Mouse (Mus musculus): Measurements from ENCODE around the gene Atxn3. TPM values are rescaled to one million over a fixed set of nuclear protein-coding genes. Genes with fewer than 3 reads are reported as not detected.

Gene Atxn3
- polyA plus RNA-seq, 1 experiment from 2014 or later = 13.6 TPM

- Histone ChIP-seq H3K36me3 (ENCODE audit: control insufficient read depth, insufficient read depth, low read length) (peaks cover 35% of the 10 kb centered on the region), H3K9me3 (replicated peaks; ENCODE audit: control insufficient read depth, low read length, poor library complexity, severe bottlenecking) (no peaks in the 10 kb centered on the region), H3K27ac (ENCODE audit: low read length) (no peak overlapping the region), H3K4me2 (ENCODE audit: low read length) (no peak overlapping the region), H3K4me3 (ENCODE audit: low read depth, low read length) (no peak overlapping the region), H3K27me3 (ENCODE audit: control insufficient read depth, insufficient read depth, low read depth, low read length) (no peaks in the 10 kb centered on the region), H3K4me1 (ENCODE audit: control insufficient read depth, insufficient read depth, low read length) (no peaks in the 10 kb centered on the region), H3K9ac (ENCODE audit: low read depth, low read length) (no peak overlapping the region)
- over 99% methylated on average over 3 of the region's 3 CpGs for WGBS
- no peak for ATAC-seq
These were observed 22.8 kb downstream of the Atxn3 start for GRCm38 (mm10) chr12:101935223-101935622.

DNA sequence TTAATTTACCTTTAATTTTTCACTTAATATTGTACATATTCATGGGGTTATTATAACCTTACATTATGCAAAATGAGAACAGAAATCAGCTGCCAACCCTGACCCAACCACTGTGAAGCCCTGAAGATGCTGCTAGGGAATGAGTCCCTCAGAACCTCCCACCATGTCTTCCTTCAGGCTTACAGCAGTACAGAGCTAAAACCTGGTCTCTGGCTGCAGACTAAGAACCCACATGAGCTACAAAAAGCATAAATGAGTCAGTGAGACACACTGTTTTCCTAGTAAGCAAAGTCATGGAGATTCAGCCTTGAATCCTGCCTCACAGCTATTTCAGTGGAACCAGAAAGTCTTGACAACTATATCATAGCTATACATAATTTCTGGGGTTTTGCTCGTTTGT, 29.6 kb downstream of the Atxn3 start:
- ATAC-seq = no peak
- H3K27ac ChIP-seq (ENCODE audit: low read length) = no peak overlapping the region
- no peaks in the 10 kb centered on the region for H3K9me3 ChIP-seq (replicated peaks; ENCODE audit: control insufficient read depth, low read length, poor library complexity, severe bottlenecking)
- H3K27me3 ChIP-seq (ENCODE audit: control insufficient read depth, insufficient read depth, low read depth, low read length) = no peaks in the 10 kb centered on the region
- peaks cover 17% of the 10 kb centered on the region for H3K36me3 ChIP-seq (ENCODE audit: control insufficient read depth, insufficient read depth, low read length)
- H3K4me1 ChIP-seq (ENCODE audit: control insufficient read depth, insufficient read depth, low read length) = no peaks in the 10 kb centered on the region
- H3K4me3 ChIP-seq (ENCODE audit: low read depth, low read length) = no peak overlapping the region
- H3K9ac ChIP-seq (ENCODE audit: low read depth, low read length) = no peak overlapping the region
- H3K4me2 ChIP-seq (ENCODE audit: low read length) = no peak overlapping the region
- WGBS = 95% methylated on average over 1 of the region's 1 CpGs

DNA sequence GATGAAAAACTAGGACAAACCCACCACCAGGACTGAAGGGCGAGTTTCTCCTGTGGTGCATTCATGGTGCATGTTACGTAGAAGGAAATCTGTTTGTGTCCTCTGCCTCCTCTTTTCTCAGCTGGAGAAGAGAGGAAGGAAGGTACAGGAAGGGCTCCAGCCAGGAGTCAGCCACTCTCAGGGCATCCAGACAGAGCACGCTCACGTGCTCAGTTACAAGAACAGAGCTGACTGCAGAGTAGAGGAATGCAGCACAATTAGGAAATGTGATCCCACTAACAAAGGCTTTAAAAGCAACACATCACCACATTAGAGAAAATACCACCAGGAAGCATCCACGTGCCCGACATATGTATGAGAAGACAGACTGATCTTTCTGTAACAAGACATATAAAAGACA, 35.7 kb downstream of the Atxn3 start:
- Histone ChIP-seq H3K4me3 (ENCODE audit: low read depth, low read length) (no peak overlapping the region), H3K4me1 (ENCODE audit: control insufficient read depth, insufficient read depth, low read length) (no peaks in the 10 kb centered on the region), H3K9me3 (replicated peaks; ENCODE audit: control insufficient read depth, low read length, poor library complexity, severe bottlenecking) (no peaks in the 10 kb centered on the region), H3K36me3 (ENCODE audit: control insufficient read depth, insufficient read depth, low read length) (peaks cover 15% of the 10 kb centered on the region), H3K27ac (ENCODE audit: low read length) (no peak overlapping the region), H3K27me3 (ENCODE audit: control insufficient read depth, insufficient read depth, low read depth, low read length) (no peaks in the 10 kb centered on the region), H3K9ac (ENCODE audit: low read depth, low read length) (no peak overlapping the region), H3K4me2 (ENCODE audit: low read length) (no peak overlapping the region)
- ATAC-seq = no peak
- 93% methylated on average over 6 of the region's 6 CpGs for WGBS

GRCm38 (mm10) chr12:101919847-101920246, 38.2 kb downstream of the Atxn3 start:
- H3K27ac ChIP-seq (ENCODE audit: low read length) = no peak overlapping the region
- no peak overlapping the region for H3K9ac ChIP-seq (ENCODE audit: low read depth, low read length)
- WGBS = 91% methylated on average over 3 of the region's 3 CpGs
- H3K4me3 ChIP-seq (ENCODE audit: low read depth, low read length) = no peak overlapping the region
- peaks cover 12% of the 10 kb centered on the region for H3K36me3 ChIP-seq (ENCODE audit: control insufficient read depth, insufficient read depth, low read length)
- no peak overlapping the region for H3K4me2 ChIP-seq (ENCODE audit: low read length)
- no peak for ATAC-seq
- no peaks in the 10 kb centered on the region for H3K4me1 ChIP-seq (ENCODE audit: control insufficient read depth, insufficient read depth, low read length)
- H3K27me3 ChIP-seq (ENCODE audit: control insufficient read depth, insufficient read depth, low read depth, low read length) = no peaks in the 10 kb centered on the region
- H3K9me3 ChIP-seq (replicated peaks; ENCODE audit: control insufficient read depth, low read length, poor library complexity, severe bottlenecking) = no peaks in the 10 kb centered on the region

DNA sequence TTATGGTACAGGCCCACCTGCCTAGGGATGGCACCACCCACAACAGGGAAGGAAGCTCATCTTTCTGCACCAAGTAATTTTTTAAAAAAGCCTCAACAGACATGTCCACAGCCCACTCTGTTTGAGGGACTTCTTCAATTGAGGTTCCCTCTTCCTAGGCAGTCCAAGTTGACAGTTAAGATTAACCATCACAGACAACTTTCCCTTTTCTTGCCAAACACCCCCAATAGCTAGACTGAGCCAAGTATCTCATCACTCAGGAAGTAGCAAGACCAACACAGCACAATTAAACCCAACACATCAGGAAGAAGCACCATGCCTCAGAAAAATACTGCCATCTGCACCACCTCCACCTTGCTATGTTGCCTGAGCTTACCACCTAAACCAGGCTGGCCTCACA, 40.9 kb downstream of the Atxn3 start:
- H3K27ac ChIP-seq (ENCODE audit: low read length) = no peak overlapping the region
- ATAC-seq = no peak
- peaks cover under 1% of the 10 kb centered on the region; the same call in 1 of the 2 replicates for H3K4me1 ChIP-seq (ENCODE audit: control insufficient read depth, insufficient read depth, low read length)
- H3K36me3 ChIP-seq (ENCODE audit: control insufficient read depth, insufficient read depth, low read length) = peaks cover 3% of the 10 kb centered on the region
- H3K27me3 ChIP-seq (ENCODE audit: control insufficient read depth, insufficient read depth, low read depth, low read length) = no peaks in the 10 kb centered on the region
- H3K4me2 ChIP-seq (ENCODE audit: low read length) = no peak overlapping the region
- no peaks in the 10 kb centered on the region for H3K9me3 ChIP-seq (replicated peaks; ENCODE audit: control insufficient read depth, low read length, poor library complexity, severe bottlenecking)
- no peak overlapping the region for H3K9ac ChIP-seq (ENCODE audit: low read depth, low read length)
- H3K4me3 ChIP-seq (ENCODE audit: low read depth, low read length) = no peak overlapping the region

- Histone ChIP-seq H3K27ac (ENCODE audit: low read length) (peak within 1 kb of the TSS; percentile 81), H3K36me3 (ENCODE audit: control insufficient read depth, insufficient read depth, low read length) (peaks cover 5% of the 10 kb centered on the region; the same call in 1 of the 2 replicates), H3K9me3 (replicated peaks; ENCODE audit: control insufficient read depth, low read length, poor library complexity, severe bottlenecking) (no peaks in the 10 kb centered on the region), H3K4me2 (ENCODE audit: low read length) (peak within 1 kb of the TSS; percentile 69), H3K4me3 (ENCODE audit: low read depth, low read length) (peak within 1 kb of the TSS; percentile 66), H3K9ac (ENCODE audit: low read depth, low read length) (peak within 1 kb of the TSS; percentile 91), H3K4me1 (ENCODE audit: control insufficient read depth, insufficient read depth, low read length) (peaks cover 14% of the 10 kb centered on the region), H3K27me3 (ENCODE audit: control insufficient read depth, insufficient read depth, low read depth, low read length) (no peaks in the 10 kb centered on the region)
- ATAC-seq = peak; percentile 98
- WGBS = 0% methylated on average over 69 of the region's 69 CpGs
These were observed 45.2 kb downstream of the Atxn3 start, which contains the start of gene Trip11 for GRCm38 (mm10) chr12:101912626-101913490. Trip11 (minus strand) TSS chr12:101913267.

GRCm38 (mm10) chr12:101911346-101911745, 46.7 kb downstream of the Atxn3 start:
- Histone ChIP-seq H3K9ac (ENCODE audit: low read depth, low read length) (no peak overlapping the region), H3K4me1 (ENCODE audit: control insufficient read depth, insufficient read depth, low read length) (peaks cover 14% of the 10 kb centered on the region), H3K36me3 (ENCODE audit: control insufficient read depth, insufficient read depth, low read length) (peaks cover 5% of the 10 kb centered on the region; the same call in 1 of the 2 replicates), H3K27ac (ENCODE audit: low read length) (no peak overlapping the region), H3K4me2 (ENCODE audit: low read length) (peak overlapping the region; percentile 69), H3K27me3 (ENCODE audit: control insufficient read depth, insufficient read depth, low read depth, low read length) (no peaks in the 10 kb centered on the region), H3K9me3 (replicated peaks; ENCODE audit: control insufficient read depth, low read length, poor library complexity, severe bottlenecking) (no peaks in the 10 kb centered on the region), H3K4me3 (ENCODE audit: low read depth, low read length) (no peak overlapping the region)
- 88% methylated on average over 3 of the region's 3 CpGs for WGBS
- ATAC-seq = no peak

DNA sequence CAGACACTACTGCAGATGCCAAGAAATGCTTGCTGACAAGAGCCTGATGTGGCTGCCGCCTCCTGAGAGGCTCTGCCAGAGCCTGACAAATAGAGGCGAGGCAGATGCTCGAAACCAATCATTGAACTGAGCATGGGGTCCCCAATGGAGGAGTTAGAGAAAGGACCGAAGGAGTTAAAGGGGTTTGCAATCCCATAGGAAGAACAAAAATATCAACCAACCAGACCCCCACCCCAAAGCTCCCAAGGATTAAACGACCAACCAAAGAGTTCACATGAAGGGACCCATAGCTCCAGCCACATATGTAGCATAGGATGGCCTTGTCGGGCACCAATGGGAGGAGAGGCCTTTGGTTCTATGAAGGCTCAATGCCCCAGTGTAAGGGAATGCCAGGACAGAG, 47.7 kb downstream of the Atxn3 start:
- Histone ChIP-seq H3K4me2 (ENCODE audit: low read length) (no peak overlapping the region), H3K36me3 (ENCODE audit: control insufficient read depth, insufficient read depth, low read length) (peaks cover 5% of the 10 kb centered on the region; the same call in 1 of the 2 replicates), H3K4me3 (ENCODE audit: low read depth, low read length) (no peak overlapping the region), H3K9ac (ENCODE audit: low read depth, low read length) (no peak overlapping the region), H3K4me1 (ENCODE audit: control insufficient read depth, insufficient read depth, low read length) (peaks cover 14% of the 10 kb centered on the region), H3K27ac (ENCODE audit: low read length) (no peak overlapping the region), H3K9me3 (replicated peaks; ENCODE audit: control insufficient read depth, low read length, poor library complexity, severe bottlenecking) (no peaks in the 10 kb centered on the region), H3K27me3 (ENCODE audit: control insufficient read depth, insufficient read depth, low read depth, low read length) (no peaks in the 10 kb centered on the region)
- no peak for ATAC-seq
- WGBS = 92% methylated on average over 6 of the region's 6 CpGs

- Histone ChIP-seq H3K27ac (ENCODE audit: low read length) (no peak overlapping the region), H3K9ac (ENCODE audit: low read depth, low read length) (no peak overlapping the region), H3K27me3 (ENCODE audit: control insufficient read depth, insufficient read depth, low read depth, low read length) (no peaks in the 10 kb centered on the region), H3K4me1 (ENCODE audit: control insufficient read depth, insufficient read depth, low read length) (peaks cover under 1% of the 10 kb centered on the region; the same call in 1 of the 2 replicates), H3K4me3 (ENCODE audit: low read depth, low read length) (no peak overlapping the region), H3K4me2 (ENCODE audit: low read length) (no peak overlapping the region), H3K36me3 (ENCODE audit: control insufficient read depth, insufficient read depth, low read length) (peaks cover 5% of the 10 kb centered on the region), H3K9me3 (replicated peaks; ENCODE audit: control insufficient read depth, low read length, poor library complexity, severe bottlenecking) (no peaks in the 10 kb centered on the region)
- WGBS = 99% methylated on average over 12 of the region's 12 CpGs
- ATAC-seq = no peak
These were observed 52.2 kb downstream of the Atxn3 start for GRCm38 (mm10) chr12:101905817-101906216.

Data from midbrain, embryonic 16.5 days (tissue).